Mouse (Mus musculus) neural tube, embryonic 13.5 days (tissue): ENCODE data around the gene Ntn5. TPM values are rescaled to one million over a fixed set of nuclear protein-coding genes. Genes with fewer than 3 reads are reported as not detected.

ENCODE experiments used
- ATAC-seq: fragments of 200-750 bp; cut with Nextera tagmentation; 2 replicates; pipeline ENCODE4 v1.8.0; 2017; ENCODE audit warnings: low read depth, mild to moderate bottlenecking, moderate TSS enrichment, moderate library complexity
- H3K27ac ChIP-seq: fragments of 300-500 bp; sonication (generic); replicated peaks from 2 replicates; pipeline ENCODE4 v1.5.1; 2015; ENCODE audit warnings: moderate library complexity, mild to moderate bottlenecking, inconsistent platforms
- H3K27me3 ChIP-seq: fragments of 300-500 bp; sonication (generic); 2 replicates; pipeline ENCODE4 v1.6.1; 2015; ENCODE audit warnings: mild to moderate bottlenecking, inconsistent platforms
- H3K36me3 ChIP-seq: fragments of 300-500 bp; sonication (generic); 2 replicates; pipeline ENCODE4 v1.6.1; 2015; ENCODE audit warnings: mild to moderate bottlenecking, inconsistent platforms
- H3K4me1 ChIP-seq: fragments of 300-500 bp; sonication (generic); replicated peaks from 2 replicates; pipeline ENCODE4 v1.6.1; 2015; ENCODE audit warnings: inconsistent platforms
- H3K4me2 ChIP-seq: fragments of 300-500 bp; sonication (generic); 2 replicates; pipeline ENCODE4 v1.6.1; 2015; ENCODE audit warnings: inconsistent platforms, mild to moderate bottlenecking, moderate library complexity
- H3K4me3 ChIP-seq: fragments of 300-500 bp; sonication (generic); 2 replicates; pipeline ENCODE4 v1.5.1; 2015; ENCODE audit warnings: mild to moderate bottlenecking, inconsistent platforms
- H3K9ac ChIP-seq: fragments of 300-500 bp; sonication (generic); 2 replicates; pipeline ENCODE4 v1.6.1; 2015; ENCODE audit warnings: moderate library complexity, mild to moderate bottlenecking, inconsistent platforms
- H3K9me3 ChIP-seq: fragments of 300-500 bp; sonication (generic); 2 replicates; pipeline ENCODE4 v1.6.1; 2016; ENCODE audit warnings: inconsistent platforms
- WGBS: fragments of 180-500 bp; shearing (Covaris S2); methylation state at CpG from one replicate; pipeline ENCODE4 v1.1.7; 2015; 5-methylcytosine and 5-hydroxymethylcytosine counted together
- polyA plus RNA-seq: library from polyadenylated mRNA; unstranded; fragments of >200 nt; fragmentation: Nextera tagmentation; extraction: Ambion mirVana; gene quantifications from 2 replicates; pipeline ENCODE4 v1.2.1, GENCODE M21; 2015

Gene Ntn5
- polyA plus RNA-seq: 1.9 and 2.6 TPM in 2 replicates

GRCm38 (mm10) chr7:45683396-45684050, at the start of gene Ntn5:
Gene Ntn5 (plus strand): TSS chr7:45684022.
- H3K27me3 ChIP-seq: no peaks in the 10 kb centered on the region
- no peak for ATAC-seq
- no peak within 1 kb of the TSS; the same call in 1 of the 2 replicates for H3K4me2 ChIP-seq
- H3K9me3 ChIP-seq: no peaks in the 10 kb centered on the region
- no peak within 1 kb of the TSS for H3K27ac ChIP-seq
- no peaks in the 10 kb centered on the region for H3K36me3 ChIP-seq
- 77% methylated on average over 7 of the region's 7 CpGs for WGBS
- H3K9ac ChIP-seq: peak within 1 kb of the TSS; percentile 43; the same call in 1 of the 2 replicates
- peaks cover 31% of the 10 kb centered on the region for H3K4me1 ChIP-seq
- H3K4me3 ChIP-seq: no peak within 1 kb of the TSS

- peaks cover 9% of the 10 kb centered on the region for H3K36me3 ChIP-seq
- no peak overlapping the region for H3K4me2 ChIP-seq
- 92% methylated on average over 11 of the region's 11 CpGs for WGBS
- no peak overlapping the region for H3K27ac ChIP-seq
- no peaks in the 10 kb centered on the region for H3K9me3 ChIP-seq
- H3K4me3 ChIP-seq: no peak overlapping the region
- no peak for ATAC-seq
- peaks cover 26% of the 10 kb centered on the region for H3K4me1 ChIP-seq
- no peak overlapping the region for H3K9ac ChIP-seq
- H3K27me3 ChIP-seq: peaks cover 25% of the 10 kb centered on the region
Measured at GRCm38 (mm10) chr7:45634946-45635681, 48.7 kb upstream of the Ntn5 start.

- Histone ChIP-seq H3K27ac (no peak overlapping the region), H3K4me1 (peaks cover 21% of the 10 kb centered on the region), H3K4me2 (no peak overlapping the region), H3K4me3 (no peak overlapping the region), H3K9me3 (no peaks in the 10 kb centered on the region), H3K27me3 (peaks cover 21% of the 10 kb centered on the region), H3K36me3 (peaks cover 9% of the 10 kb centered on the region), H3K9ac (no peak overlapping the region)
- no peak for ATAC-seq
- WGBS: 83% methylated on average over 15 of the region's 15 CpGs
Measured at GRCm38 (mm10) chr7:45635711-45636688, 47.8 kb upstream of the Ntn5 start.

GRCm38 (mm10) chr7:45637710-45638109, 46.1 kb upstream of the Ntn5 start:
- Histone ChIP-seq H3K4me1 (peaks cover 32% of the 10 kb centered on the region), H3K36me3 (peaks cover 9% of the 10 kb centered on the region), H3K9me3 (no peaks in the 10 kb centered on the region), H3K27ac (no peak overlapping the region), H3K4me3 (no peak overlapping the region), H3K4me2 (peak overlapping the region; percentile 59; the same call in 1 of the 2 replicates), H3K27me3 (peaks cover 7% of the 10 kb centered on the region; the same call in 1 of the 2 replicates), H3K9ac (no peak overlapping the region)
- ATAC-seq: no peak
- WGBS: 94% methylated on average over 6 of the region's 6 CpGs

GRCm38 (mm10) chr7:45638623-45639401, 45.0 kb upstream of the Ntn5 start:
- Histone ChIP-seq H3K36me3 (peaks cover 9% of the 10 kb centered on the region), H3K9ac (peak overlapping the region; percentile 60), H3K27me3 (no peaks in the 10 kb centered on the region), H3K27ac (0 out of 2 replicates have a peak overlapping the region, but pooled peaks have one; percentile 34), H3K4me2 (peak overlapping the region; percentile 59), H3K9me3 (no peaks in the 10 kb centered on the region), H3K4me3 (peak overlapping the region; percentile 33), H3K4me1 (peaks cover 32% of the 10 kb centered on the region)
- 21% methylated on average over 29 of the region's 29 CpGs for WGBS
- ATAC-seq: peak; percentile 82

- Histone ChIP-seq H3K4me1 (peaks cover 39% of the 10 kb centered on the region), H3K4me2 (no peak within 1 kb of the TSS), H3K27me3 (no peaks in the 10 kb centered on the region), H3K27ac (no peak within 1 kb of the TSS), H3K9ac (no peak within 1 kb of the TSS), H3K4me3 (no peak within 1 kb of the TSS), H3K36me3 (peaks cover 9% of the 10 kb centered on the region), H3K9me3 (no peaks in the 10 kb centered on the region)
- WGBS: 25% methylated on average over 19 of the region's 19 CpGs
- no peak for ATAC-seq
Measured at GRCm38 (mm10) chr7:45639561-45640027, 44.2 kb upstream of the Ntn5 start, which contains the start of gene Mamstr. Gene Mamstr (plus strand): TSS chr7:45639977.

GRCm38 (mm10) chr7:45640191-45640957, 43.4 kb upstream of the Ntn5 start:
- peaks cover 44% of the 10 kb centered on the region for H3K4me1 ChIP-seq
- peaks cover 9% of the 10 kb centered on the region for H3K36me3 ChIP-seq
- 78% methylated on average over 19 of the region's 19 CpGs for WGBS
- no peak overlapping the region for H3K4me2 ChIP-seq
- H3K27ac ChIP-seq: no peak overlapping the region
- no peaks in the 10 kb centered on the region for H3K9me3 ChIP-seq
- H3K27me3 ChIP-seq: no peaks in the 10 kb centered on the region
- no peak overlapping the region for H3K9ac ChIP-seq
- no peak for ATAC-seq
- no peak overlapping the region for H3K4me3 ChIP-seq

GRCm38 (mm10) chr7:45641391-45642040, 42.3 kb upstream of the Ntn5 start:
- H3K9ac ChIP-seq: peak overlapping the region; percentile 18; the same call in 1 of the 2 replicates
- 69% methylated on average over 15 of the region's 17 CpGs for WGBS
- no peaks in the 10 kb centered on the region for H3K9me3 ChIP-seq
- no peak for ATAC-seq
- H3K27me3 ChIP-seq: no peaks in the 10 kb centered on the region
- no peak overlapping the region for H3K4me3 ChIP-seq
- peak overlapping the region; percentile 83 for H3K4me2 ChIP-seq
- H3K36me3 ChIP-seq: peaks cover 5% of the 10 kb centered on the region
- no peak overlapping the region for H3K27ac ChIP-seq
- H3K4me1 ChIP-seq: peaks cover 44% of the 10 kb centered on the region

GRCm38 (mm10) chr7:45642083-45642482, 41.7 kb upstream of the Ntn5 start:
- peaks cover 44% of the 10 kb centered on the region for H3K4me1 ChIP-seq
- H3K4me3 ChIP-seq: no peak overlapping the region
- ATAC-seq: no peak
- no peaks in the 10 kb centered on the region for H3K36me3 ChIP-seq
- no peak overlapping the region; the same call in none of the 2 replicates for H3K9ac ChIP-seq
- 85% methylated on average over 5 of the region's 5 CpGs for WGBS
- no peaks in the 10 kb centered on the region for H3K27me3 ChIP-seq
- no peak overlapping the region for H3K27ac ChIP-seq
- peak overlapping the region; percentile 83 for H3K4me2 ChIP-seq
- no peaks in the 10 kb centered on the region for H3K9me3 ChIP-seq
